Mouse (Mus musculus): Measurements from ENCODE around the gene Ddx50. TPM values are rescaled to one million over a fixed set of nuclear protein-coding genes. Genes with fewer than 3 reads are reported as not detected.
A peak's percentile ranks its signal among the peaks of the same experiment; 100 is the strongest.
"Not testable (repeated sequence)": the region's sequence is repeated elsewhere in the genome, so short reads cannot be mapped to it uniquely, and the experiment has no call there.

The Ddx50 gene
- polyA plus RNA-seq, 2 experiments: 22.7 to 36.7 TPM

DNA sequence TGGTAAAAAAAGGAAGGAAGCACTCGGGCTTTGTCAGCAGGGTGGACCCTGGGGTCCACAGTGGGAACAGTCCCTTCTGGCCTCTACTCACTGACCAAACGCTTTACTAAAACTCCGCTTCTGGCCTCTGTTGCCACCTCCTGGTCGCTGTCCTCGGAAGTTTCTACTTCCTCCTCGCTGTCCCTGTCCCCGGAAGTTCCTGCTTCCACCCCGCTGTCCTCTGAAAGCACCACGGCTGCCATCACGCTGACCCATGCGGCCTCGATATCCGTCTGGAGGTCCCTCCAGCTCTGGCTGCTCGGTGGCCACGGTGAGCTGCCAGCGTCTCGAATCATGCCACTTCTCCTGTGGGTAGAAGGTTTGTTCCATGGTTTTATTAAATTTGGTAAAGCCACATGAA, 68.8 kb downstream of the Ddx50 start:
- ATAC-seq (ENCODE audit: insufficient read depth): no peak
- TF ChIP-seq CTCF (IDR thresholded peaks at IDR 0.05; ENCODE audit: low read depth): no peak
- TF ChIP-seq EP300 (IDR thresholded peaks at IDR 0.05; ENCODE audit: low read depth): no peak
- Histone ChIP-seq H3K36me3 (replicated peaks; ENCODE audit: control insufficient read depth, insufficient read depth, low read depth) (peaks cover 59% of the 10 kb centered on the region), H3K9ac (replicated peaks) (no peak overlapping the region), H3K4me2 (ENCODE audit: low read depth) (no peak overlapping the region), H3K4me3 (ENCODE audit: insufficient read depth in 1 of 2, low read depth in 2 of 2, low read length in 2 of 2) (no peak overlapping the region), H3K9me3 (ENCODE audit: control insufficient read depth, low read length) (no peaks in the 10 kb centered on the region), H3K4me1 (replicated peaks; ENCODE audit: control insufficient read depth in 2 of 2, insufficient read depth in 2 of 2, low read length in 1 of 2) (peaks cover 4 to 6% of the 10 kb centered on the region in 2 experiments; a peak in 3 of 4 replicates), H3K27ac (no peak overlapping the region), H3K27me3 (ENCODE audit: control insufficient read depth, insufficient read depth, low read length) (no peaks in the 10 kb centered on the region)
- 82% methylated on average over 17 of the region's 17 CpGs for WGBS (ENCODE audit: insufficient replicate concordance)
- no peak for DNase-seq (ENCODE audit: low read depth in 3 of 3, low spot score in 3 of 3)

DNA sequence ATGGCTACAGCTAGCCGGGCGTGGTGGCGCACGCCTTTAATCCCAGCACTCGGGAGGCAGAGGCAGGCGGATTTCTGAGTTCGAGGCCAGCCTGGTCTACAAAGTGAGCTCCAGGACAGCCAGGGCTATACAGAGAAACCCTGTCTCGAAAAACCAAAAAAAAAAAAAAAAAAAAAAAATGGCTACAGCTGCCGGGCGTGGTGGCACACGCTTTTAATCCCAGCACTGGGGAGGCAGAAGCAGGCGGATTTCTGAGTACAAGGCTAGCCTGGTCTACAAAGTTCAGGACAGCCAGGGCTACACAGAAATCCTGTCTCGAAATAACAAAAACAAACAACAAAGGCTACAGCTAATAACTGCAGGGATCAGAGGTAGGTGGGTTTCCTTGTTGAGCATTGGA, 71.9 kb downstream of the Ddx50 start:
- ATAC-seq (ENCODE audit: insufficient read depth); H3K27ac ChIP-seq; DNase-seq (ENCODE audit: low read depth in 3 of 3, low spot score in 3 of 3); H3K4me1 ChIP-seq (replicated peaks; ENCODE audit: control insufficient read depth in 2 of 2, insufficient read depth in 2 of 2, low read length in 1 of 2); H3K4me3 ChIP-seq (ENCODE audit: insufficient read depth in 1 of 2, low read depth in 2 of 2, low read length in 2 of 2); H3K9ac ChIP-seq (replicated peaks); H3K9me3 ChIP-seq (ENCODE audit: control insufficient read depth, low read length); H3K27me3 ChIP-seq (ENCODE audit: control insufficient read depth, insufficient read depth, low read length): not testable (repeated sequence)
- Histone ChIP-seq H3K36me3 (replicated peaks; ENCODE audit: control insufficient read depth, insufficient read depth, low read depth) (peaks cover 32% of the 10 kb centered on the region), H3K4me2 (ENCODE audit: low read depth) (peak overlapping the region; percentile 87)
- 77% methylated on average over 12 of the region's 13 CpGs for WGBS (ENCODE audit: insufficient replicate concordance)

DNA sequence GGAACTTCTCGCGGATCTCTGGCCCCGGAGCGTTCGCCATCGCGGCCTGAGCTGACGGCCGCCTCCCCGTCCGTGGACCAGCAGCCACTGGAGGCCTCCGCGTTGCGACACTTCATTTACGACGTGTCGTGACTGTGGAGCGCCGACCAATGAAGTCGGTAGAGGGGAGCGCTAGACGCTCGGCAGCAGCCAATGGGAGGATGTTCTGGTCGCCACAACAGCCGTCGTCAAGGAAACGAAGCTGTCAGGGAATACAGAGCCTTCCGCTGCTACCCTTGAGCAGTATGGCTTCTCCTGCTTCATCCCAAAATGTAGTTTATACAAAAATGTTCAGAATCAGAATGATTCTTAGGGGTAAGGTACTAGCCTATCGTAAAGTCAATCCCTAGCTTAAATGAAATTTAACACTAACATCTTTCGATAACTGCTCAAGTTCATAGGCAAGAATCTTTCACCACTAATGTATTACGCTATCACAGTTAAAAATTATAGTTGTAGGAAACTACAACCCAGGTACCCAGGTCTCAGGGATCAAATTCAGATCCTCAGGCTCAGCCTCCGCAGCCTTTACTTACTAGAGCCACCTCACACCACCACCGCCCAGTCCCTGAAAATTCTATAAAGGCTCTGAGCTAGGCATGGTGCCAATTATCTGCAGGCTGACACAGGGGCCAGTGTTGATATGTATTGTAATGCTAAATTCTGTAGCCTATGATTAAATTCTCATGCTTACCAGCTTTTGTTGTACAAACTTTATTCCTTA, 72.5 kb downstream of the Ddx50 start, which contains the start of gene Kif1bp:
Gene Kif1bp (minus strand): TSS at position 120 of the 763 bp plus-strand sequence.
- TF ChIP-seq EP300 (IDR thresholded peaks at IDR 0.05; ENCODE audit: low read depth) (no peak), CTCF (IDR thresholded peaks at IDR 0.05; ENCODE audit: low read depth) (no peak)
- peaks cover 6 to 9% of the 10 kb centered on the region in 2 experiments; a peak in 3 of 4 replicates for H3K4me1 ChIP-seq (replicated peaks; ENCODE audit: control insufficient read depth in 2 of 2, insufficient read depth in 2 of 2, low read length in 1 of 2)
- H3K4me3 ChIP-seq (ENCODE audit: insufficient read depth in 1 of 2, low read depth in 2 of 2, low read length in 2 of 2): peak within 1 kb of the TSS; percentile 61 to 71
- H3K27me3 ChIP-seq (ENCODE audit: control insufficient read depth, insufficient read depth, low read length): no peaks in the 10 kb centered on the region
- WGBS (ENCODE audit: insufficient replicate concordance): 5% methylated on average over 33 of the region's 33 CpGs
- H3K9ac ChIP-seq (replicated peaks): peak within 1 kb of the TSS; percentile 60
- H3K9me3 ChIP-seq (ENCODE audit: control insufficient read depth, low read length): no peaks in the 10 kb centered on the region
- H3K4me2 ChIP-seq (ENCODE audit: low read depth): peak within 1 kb of the TSS; percentile 87
- peaks cover 28% of the 10 kb centered on the region for H3K36me3 ChIP-seq (replicated peaks; ENCODE audit: control insufficient read depth, insufficient read depth, low read depth)
- DNase-seq (ENCODE audit: low read depth in 3 of 3, low spot score in 3 of 3): peak; percentile 97 to 98 (median 97)
- peak; percentile 94 for ATAC-seq (ENCODE audit: insufficient read depth)
- H3K27ac ChIP-seq: peak within 1 kb of the TSS; percentile 52

DNA sequence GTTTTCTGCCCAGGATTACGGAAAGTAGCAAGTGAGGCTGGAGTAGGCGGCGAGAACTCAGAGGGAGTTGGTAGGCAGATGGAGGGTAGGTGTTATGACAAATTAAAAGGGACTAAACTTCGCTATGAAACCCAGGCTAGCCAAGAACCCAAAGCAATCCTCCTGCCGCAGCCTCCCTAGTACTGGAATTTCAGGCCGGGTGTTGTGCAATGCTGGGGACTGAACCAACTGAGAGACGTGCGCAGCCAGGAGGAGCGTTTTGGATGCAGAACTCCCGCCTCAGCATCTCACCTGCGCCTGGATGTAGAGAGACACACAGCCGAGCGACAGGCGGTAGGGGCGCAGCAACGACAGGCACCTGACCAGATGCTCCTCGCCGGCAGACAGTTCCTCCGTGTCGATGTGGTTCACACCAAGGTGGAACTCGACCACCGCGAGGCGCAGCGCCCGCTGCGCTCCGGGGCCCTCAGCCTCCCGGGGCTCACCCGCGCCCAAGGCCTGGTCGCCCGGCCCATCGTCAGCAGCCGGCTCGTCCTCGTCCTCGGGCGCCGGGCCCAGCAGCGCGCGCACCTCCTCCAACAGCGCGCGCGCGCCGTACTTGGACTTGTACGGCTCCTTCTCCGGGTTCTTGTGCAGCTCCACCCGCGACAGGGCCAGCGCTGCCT, 73.2 kb downstream of the Ddx50 start:
- Histone ChIP-seq H3K4me2 (ENCODE audit: low read depth) (peak overlapping the region; percentile 87), H3K9me3 (ENCODE audit: control insufficient read depth, low read length) (no peaks in the 10 kb centered on the region), H3K36me3 (replicated peaks; ENCODE audit: control insufficient read depth, insufficient read depth, low read depth) (peaks cover 25% of the 10 kb centered on the region), H3K27ac (peak overlapping the region; percentile 2; the same call in 1 of the 2 replicates), H3K27me3 (ENCODE audit: control insufficient read depth, insufficient read depth, low read length) (no peaks in the 10 kb centered on the region), H3K9ac (replicated peaks) (peak overlapping the region; percentile 60), H3K4me1 (replicated peaks; ENCODE audit: control insufficient read depth in 2 of 2, insufficient read depth in 2 of 2, low read length in 1 of 2) (peaks cover 6 to 9% of the 10 kb centered on the region in 2 experiments; a peak in 3 of 4 replicates), H3K4me3 (ENCODE audit: insufficient read depth in 1 of 2, low read depth in 2 of 2, low read length in 2 of 2) (peak overlapping the region; percentile 61 to 71)
- TF ChIP-seq CTCF (IDR thresholded peaks at IDR 0.05; ENCODE audit: low read depth): peak; percentile 30; the same call in 1 of the 2 replicates
- TF ChIP-seq EP300 (IDR thresholded peaks at IDR 0.05; ENCODE audit: low read depth): no peak
- DNase-seq (ENCODE audit: low read depth in 3 of 3, low spot score in 3 of 3) (peak in 1 of 3 experiments; percentile 28), ATAC-seq (ENCODE audit: insufficient read depth) (peak; percentile 85)
- 2% methylated on average over 54 of the region's 54 CpGs for WGBS (ENCODE audit: insufficient replicate concordance)

DNA sequence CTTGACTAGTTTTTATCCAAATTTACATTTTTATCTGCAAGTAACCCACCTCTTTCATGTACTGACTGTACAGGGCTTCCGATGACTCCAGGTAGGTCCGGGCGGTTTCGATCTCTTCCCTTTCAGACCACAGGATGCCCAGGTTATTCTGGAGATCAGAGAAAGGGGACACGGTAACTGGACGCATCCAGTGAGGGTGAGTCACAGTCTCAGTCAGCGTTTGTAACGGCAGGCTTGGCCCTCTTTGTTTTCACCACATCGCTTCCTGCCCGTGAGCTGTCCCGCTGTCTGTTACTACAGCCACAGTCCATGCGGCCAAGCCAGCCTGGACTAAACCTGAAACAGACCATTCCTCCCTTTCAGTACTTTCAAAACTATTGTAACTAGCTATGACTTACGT, 76.0 kb downstream of the Ddx50 start:
- Histone ChIP-seq H3K4me1 (replicated peaks; ENCODE audit: control insufficient read depth in 2 of 2, insufficient read depth in 2 of 2, low read length in 1 of 2) (peaks cover 6 to 9% of the 10 kb centered on the region in 2 experiments; a peak in 3 of 4 replicates), H3K4me2 (ENCODE audit: low read depth) (no peak overlapping the region), H3K36me3 (replicated peaks; ENCODE audit: control insufficient read depth, insufficient read depth, low read depth) (peaks cover 8% of the 10 kb centered on the region), H3K27me3 (ENCODE audit: control insufficient read depth, insufficient read depth, low read length) (no peaks in the 10 kb centered on the region), H3K9me3 (ENCODE audit: control insufficient read depth, low read length) (no peaks in the 10 kb centered on the region), H3K27ac (no peak overlapping the region), H3K9ac (replicated peaks) (no peak overlapping the region), H3K4me3 (ENCODE audit: insufficient read depth in 1 of 2, low read depth in 2 of 2, low read length in 2 of 2) (no peak overlapping the region)
- TF ChIP-seq CTCF (IDR thresholded peaks at IDR 0.05; ENCODE audit: low read depth) (no peak), EP300 (IDR thresholded peaks at IDR 0.05; ENCODE audit: low read depth) (no peak)
- DNase-seq (ENCODE audit: low read depth in 3 of 3, low spot score in 3 of 3) (no peak), ATAC-seq (ENCODE audit: insufficient read depth) (no peak)
- 84% methylated on average over 13 of the region's 13 CpGs for WGBS (ENCODE audit: insufficient replicate concordance)
